Mouse (Mus musculus) cortical plate, adult 2 months (tissue): ENCODE data around the gene Nedd9. TPM values are rescaled to one million over a fixed set of nuclear protein-coding genes. Genes with fewer than 3 reads are reported as not detected.

ENCODE experiments used
- H3K27ac ChIP-seq: fragments of 200-500 bp; 2 replicates; pipeline ENCODE4 v1.5.1; 2012; ENCODE audit warnings: low read length, control low read depth, inconsistent platforms; ENCODE audit not compliant: insufficient read depth
- H3K4me1 ChIP-seq: fragments of 200-500 bp; 2 replicates; pipeline ENCODE4 v1.6.1; 2011; ENCODE audit warnings: low read length; ENCODE audit not compliant: control insufficient read depth, insufficient read depth
- H3K4me3 ChIP-seq: fragments of 200-500 bp; 2 replicates; pipeline ENCODE4 v1.5.1; 2011; ENCODE audit warnings: mild to moderate bottlenecking, low read length, control low read depth; ENCODE audit not compliant: insufficient read depth
- CTCF ChIP-seq: fragments of 200-500 bp; IDR thresholded peaks from 2 replicates; pipeline ENCODE4 v1.5.1; 2011; ENCODE audit warnings: mild to moderate bottlenecking, control low read depth, low read length; ENCODE audit not compliant: insufficient read depth; ENCODE audit errors: extremely low read depth
- POLR2A ChIP-seq: fragments of 200-500 bp; IDR thresholded peaks from 2 replicates; pipeline ENCODE4 v1.6.1; 2011; ENCODE audit warnings: mild to moderate bottlenecking, low read length, control low read depth; ENCODE audit not compliant: insufficient read depth; ENCODE audit errors: extremely low read depth
- polyA plus RNA-seq: library from polyadenylated mRNA; depleted of rRNA; stranded (reverse); fragments of >200 nt; gene quantifications from 2 replicates; pipeline ENCODE4 v1.2.3, GENCODE M21; 2012; rRNA removed

Nedd9 gene
- polyA plus RNA-seq = 4.2 and 4.5 TPM in 2 replicates

DNA sequence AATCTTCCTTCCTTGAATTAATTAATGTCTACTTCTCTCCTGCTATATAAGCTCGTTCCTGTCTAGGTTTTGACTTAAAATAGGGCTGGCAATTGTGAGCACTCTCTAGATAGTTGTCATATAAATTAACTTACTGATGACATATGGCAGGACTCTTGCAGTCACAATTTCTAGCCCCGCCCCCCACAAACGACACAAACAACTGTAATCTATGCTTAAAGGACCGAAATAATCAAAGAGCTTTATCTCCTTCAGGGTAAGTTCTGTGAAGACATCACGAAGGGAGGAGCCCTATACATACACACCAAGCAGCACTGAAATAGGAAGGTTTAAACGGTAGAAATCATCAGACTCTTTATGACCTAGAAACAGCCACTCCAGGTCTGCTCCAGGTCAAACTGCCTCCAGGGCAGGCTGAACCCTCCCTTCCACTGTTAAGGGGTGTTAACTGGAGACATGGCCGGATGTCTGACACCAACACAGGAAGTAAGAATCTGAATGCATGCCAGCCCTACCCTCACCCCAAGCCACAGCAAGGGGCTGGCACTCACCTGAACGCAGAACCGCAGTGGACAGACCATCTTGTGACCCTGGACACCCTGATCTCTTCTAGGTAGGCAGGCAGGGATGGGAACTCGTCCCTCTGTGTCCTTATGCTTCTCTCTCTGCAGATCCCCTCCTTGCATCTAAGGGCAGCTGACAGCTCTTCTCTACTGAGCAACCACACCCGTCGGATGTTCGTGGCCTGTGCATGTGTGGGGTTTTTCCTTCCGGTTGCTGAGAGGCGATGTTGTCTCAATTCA is at the start of gene Nedd9:
TSS of gene Nedd9 (minus strand) at position 757 of the 803 bp plus-strand sequence.
- TF ChIP-seq POLR2A = no peak
- no peak for TF ChIP-seq CTCF
- no peak within 1 kb of the TSS for H3K4me3 ChIP-seq
- no peak within 1 kb of the TSS for H3K27ac ChIP-seq
- H3K4me1 ChIP-seq = no peaks in the 10 kb centered on the region; the same call in 1 of the 2 replicates

DNA sequence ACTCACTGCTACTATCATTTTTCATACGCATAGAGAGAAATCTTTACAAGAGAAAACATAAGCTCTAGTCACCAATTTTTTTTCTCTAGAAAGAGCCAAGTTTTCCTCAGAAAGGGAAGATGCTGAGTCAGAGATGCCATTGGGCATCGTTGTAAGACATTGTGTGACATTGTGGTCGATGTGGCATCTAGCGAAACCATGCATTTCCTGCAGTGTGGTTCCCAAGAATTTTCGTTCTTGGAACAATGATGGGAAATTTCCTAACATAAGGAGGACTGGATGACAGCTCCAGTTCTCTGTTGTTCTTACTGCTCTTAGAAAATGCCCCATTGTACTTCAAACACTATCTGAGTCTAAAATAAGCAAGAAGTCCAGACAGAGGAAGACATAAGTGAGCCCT is 45.5 kb upstream of the Nedd9 start:
- peaks cover 2% of the 10 kb centered on the region; the same call in 1 of the 2 replicates for H3K4me1 ChIP-seq
- TF ChIP-seq POLR2A = no peak
- TF ChIP-seq CTCF = no peak
- H3K27ac ChIP-seq = no peak overlapping the region
- H3K4me3 ChIP-seq = no peak overlapping the region

DNA sequence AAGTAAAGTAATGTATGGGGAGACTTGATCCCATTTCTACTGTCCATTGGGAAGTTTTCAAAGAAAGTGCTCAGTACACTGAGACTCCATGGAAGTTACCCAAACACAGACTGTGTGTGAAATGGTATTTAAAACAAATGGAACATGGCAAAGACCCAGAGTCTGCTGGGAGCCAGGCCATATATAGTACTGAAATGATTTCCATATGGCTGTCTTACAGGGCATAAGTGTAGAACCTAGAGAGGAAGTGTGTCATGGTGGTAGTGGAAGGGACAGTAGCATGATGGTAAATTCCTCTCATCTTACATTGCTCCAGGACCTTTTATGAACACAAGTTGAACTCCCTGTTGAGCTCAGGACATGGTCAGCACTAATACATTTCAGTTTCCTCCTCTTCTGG is 43.2 kb upstream of the Nedd9 start:
- H3K4me1 ChIP-seq = peaks cover 2% of the 10 kb centered on the region; the same call in 1 of the 2 replicates
- H3K27ac ChIP-seq = no peak overlapping the region
- H3K4me3 ChIP-seq = no peak overlapping the region
- TF ChIP-seq CTCF (no peak), POLR2A (no peak)

DNA sequence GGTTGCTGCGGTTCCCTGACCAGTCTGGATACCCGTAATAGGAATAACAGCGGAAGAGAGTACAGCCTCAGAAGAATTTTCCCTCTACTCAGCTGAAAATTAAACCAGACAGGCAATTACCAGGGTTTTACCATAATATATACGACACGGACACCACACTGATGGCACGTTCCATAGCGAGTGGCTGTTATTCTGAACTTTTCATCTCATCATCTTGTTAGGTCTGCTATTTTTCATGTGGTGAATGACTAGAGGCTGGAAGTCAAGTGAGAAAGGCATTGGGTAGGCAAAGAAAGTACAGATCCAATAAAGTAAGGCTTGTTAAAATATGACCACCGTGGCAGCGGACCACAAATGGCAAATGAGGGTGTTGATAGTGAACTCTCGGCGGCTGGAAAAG is 37.0 kb upstream of the Nedd9 start:
- Histone ChIP-seq H3K27ac (no peak overlapping the region), H3K4me3 (no peak overlapping the region), H3K4me1 (no peaks in the 10 kb centered on the region)
- no peak for TF ChIP-seq CTCF
- TF ChIP-seq POLR2A = no peak

DNA sequence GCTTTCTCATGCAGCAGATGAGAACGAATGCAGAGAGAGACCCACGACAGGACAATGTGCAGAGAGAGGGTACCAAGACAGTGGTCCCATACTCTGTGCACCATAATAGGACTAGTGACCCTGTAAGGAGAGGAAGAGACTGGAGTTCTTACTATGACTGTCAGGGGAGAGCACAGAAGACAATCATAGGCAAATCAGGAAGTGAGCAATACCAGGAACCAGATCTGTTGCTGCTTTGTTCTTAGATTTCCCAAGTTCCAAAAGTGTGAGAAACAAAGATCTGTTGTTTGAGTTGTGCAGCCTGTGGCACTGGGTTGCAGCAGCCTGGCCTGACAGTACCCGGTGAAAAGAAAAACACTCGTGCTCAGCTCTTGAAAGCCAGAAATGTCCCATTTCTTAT is 34.1 kb upstream of the Nedd9 start:
- no peaks in the 10 kb centered on the region for H3K4me1 ChIP-seq
- H3K27ac ChIP-seq = no peak overlapping the region
- TF ChIP-seq POLR2A (no peak), CTCF (no peak)
- H3K4me3 ChIP-seq = no peak overlapping the region

DNA sequence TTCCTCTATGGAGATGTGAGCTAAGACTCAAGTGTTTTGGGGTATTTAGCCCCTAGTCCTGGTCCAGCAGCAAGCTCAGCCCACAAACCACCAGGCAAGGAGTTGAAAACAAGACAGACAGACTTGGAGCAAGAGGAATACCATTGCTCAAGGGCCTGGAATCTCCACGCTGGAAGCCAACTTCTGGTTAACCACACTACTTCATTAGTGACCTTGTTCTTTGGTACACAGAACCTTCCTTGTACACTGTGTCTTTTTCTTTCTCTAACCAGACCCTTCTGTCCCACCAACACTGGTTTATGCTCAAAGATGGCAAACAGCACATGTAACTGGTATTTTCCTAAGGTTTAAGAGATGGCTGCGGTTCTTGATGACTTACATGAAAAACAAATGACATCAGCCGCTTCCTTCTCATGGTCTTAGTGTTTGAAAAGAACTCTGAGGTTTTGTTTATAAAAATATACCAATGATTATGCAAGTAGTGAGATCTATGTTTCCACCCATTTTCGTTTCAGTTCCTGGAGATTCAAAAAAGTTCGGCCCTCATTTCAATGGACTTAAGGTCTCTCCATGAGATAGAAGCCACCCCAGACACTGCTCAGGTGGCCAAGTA is 33.5 kb upstream of the Nedd9 start:
- TF ChIP-seq CTCF = no peak
- Histone ChIP-seq H3K4me3 (no peak overlapping the region), H3K27ac (no peak overlapping the region), H3K4me1 (no peaks in the 10 kb centered on the region)

DNA sequence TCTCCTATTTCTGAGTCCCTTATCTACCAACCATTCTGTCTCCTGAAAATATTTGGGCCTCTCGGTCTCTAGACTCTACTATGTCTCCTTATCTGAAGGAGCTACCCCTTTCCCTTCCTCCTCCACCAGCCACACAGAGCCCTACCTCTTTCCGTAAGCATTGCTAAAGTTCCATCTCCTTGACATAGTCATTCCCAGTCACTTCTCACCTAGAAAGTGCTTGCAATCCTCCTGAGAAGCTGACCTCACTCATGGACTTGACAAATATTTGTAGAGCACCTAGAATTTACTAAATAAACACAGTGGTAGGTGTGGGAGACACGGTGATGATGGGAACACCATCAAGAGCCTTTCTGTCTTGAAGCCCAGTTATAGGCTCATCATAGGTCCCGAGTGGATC is 32.6 kb upstream of the Nedd9 start:
- H3K27ac ChIP-seq = no peak overlapping the region
- no peak for TF ChIP-seq POLR2A
- TF ChIP-seq CTCF = no peak
- no peak overlapping the region for H3K4me3 ChIP-seq
- no peaks in the 10 kb centered on the region for H3K4me1 ChIP-seq

DNA sequence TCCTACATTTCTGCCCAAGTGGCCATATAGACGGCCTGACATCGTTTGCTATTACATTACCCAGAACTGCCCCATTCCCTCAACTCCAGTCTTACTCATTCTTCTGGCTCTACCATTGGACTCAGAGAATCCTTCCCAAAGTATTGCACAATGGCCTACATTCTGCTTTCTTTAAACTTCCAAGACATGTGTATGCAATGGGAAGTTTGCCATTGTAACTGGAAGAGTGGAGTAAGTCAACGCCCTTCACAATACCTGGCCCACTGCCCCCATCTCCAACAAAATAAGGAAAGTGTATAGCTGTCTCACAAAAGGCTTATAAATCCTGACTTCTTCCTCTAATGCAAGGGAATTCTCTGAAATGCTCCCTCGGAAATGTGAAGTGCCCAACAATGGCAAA is 30.0 kb upstream of the Nedd9 start:
- TF ChIP-seq POLR2A = no peak
- TF ChIP-seq CTCF = no peak
- H3K4me3 ChIP-seq = no peak overlapping the region
- H3K4me1 ChIP-seq = no peaks in the 10 kb centered on the region

DNA sequence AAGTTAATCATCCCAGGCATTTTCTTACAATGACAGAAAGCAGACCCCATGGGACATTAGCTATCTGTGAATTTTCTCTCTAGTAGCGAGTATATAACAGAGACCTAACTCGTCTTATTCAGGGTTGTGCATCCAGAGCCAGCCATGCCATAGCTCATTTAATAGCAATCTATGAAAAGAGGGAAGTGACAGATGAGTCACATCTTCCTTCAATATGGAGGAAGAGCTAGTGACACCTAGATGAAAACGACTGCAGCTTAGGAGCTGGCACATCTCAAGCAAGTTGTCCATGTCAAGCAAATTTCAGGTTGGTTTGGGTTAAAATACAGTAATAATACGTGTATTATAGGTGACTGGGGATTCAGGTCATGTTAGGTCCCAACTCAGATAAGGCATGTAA is 28.6 kb upstream of the Nedd9 start:
- TF ChIP-seq POLR2A (no peak), CTCF (no peak)
- Histone ChIP-seq H3K4me1 (no peaks in the 10 kb centered on the region; the same call in 1 of the 2 replicates), H3K4me3 (no peak overlapping the region), H3K27ac (no peak overlapping the region)

More for the DNA sequence above, 30.0 kb upstream of the Nedd9 start:
- H3K27ac ChIP-seq = no peak overlapping the region

DNA sequence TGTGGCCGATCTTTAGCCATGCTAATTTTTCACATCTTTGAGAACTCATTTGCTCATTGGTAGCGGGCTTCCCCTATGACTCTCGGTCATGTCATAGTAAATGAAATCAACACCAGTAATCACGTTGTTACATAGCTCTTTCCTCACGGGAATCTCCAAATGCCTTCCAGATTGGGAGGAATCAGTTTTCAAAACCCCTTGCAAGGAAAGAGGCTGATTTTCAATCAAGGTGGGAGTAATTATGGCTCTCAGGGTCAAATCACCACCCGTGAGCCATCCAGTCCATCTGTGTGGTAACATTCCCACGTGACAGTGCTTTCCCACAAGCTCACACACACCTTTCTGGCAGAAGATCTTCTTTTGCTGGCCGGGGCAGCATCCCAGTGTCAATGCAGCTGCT is 27.8 kb upstream of the Nedd9 start:
- Histone ChIP-seq H3K4me1 (no peaks in the 10 kb centered on the region; the same call in 1 of the 2 replicates), H3K27ac (no peak overlapping the region), H3K4me3 (no peak overlapping the region)
- no peak for TF ChIP-seq POLR2A
- TF ChIP-seq CTCF = no peak
